Mouse (Mus musculus) bone marrow macrophage, adult 2 months (primary cell): ENCODE results near the gene Mrpl42. TPM values are rescaled to one million over a fixed set of nuclear protein-coding genes. Genes with fewer than 3 reads are reported as not detected.
"Not testable (repeated sequence)": the region's sequence is repeated elsewhere in the genome, so short reads cannot be mapped to it uniquely, and the experiment has no call there.

Experiments
- H3K27ac ChIP-seq: 2 replicates; pipeline ENCODE4 v1.5.1; 2012; ENCODE audit warnings: low read depth, low read length; ENCODE audit not compliant: insufficient read depth
- H3K4me1 ChIP-seq: 2 replicates; pipeline ENCODE4 v1.6.1; 2012; ENCODE audit warnings: low read length; ENCODE audit not compliant: control insufficient read depth, insufficient read depth
- H3K4me3 ChIP-seq: 2 replicates; pipeline ENCODE4 v1.5.1; 2012; ENCODE audit warnings: mild to moderate bottlenecking, low read length, moderate library complexity; ENCODE audit not compliant: insufficient read depth
- CTCF ChIP-seq: IDR thresholded peaks from 2 replicates; pipeline ENCODE4 v1.5.1; 2012; ENCODE audit warnings: low read depth, mild to moderate bottlenecking, low read length, moderate library complexity
- POLR2A ChIP-seq: IDR thresholded peaks from 2 replicates; pipeline ENCODE4 v1.6.1; 2012; ENCODE audit warnings: mild to moderate bottlenecking, low read depth, low read length, borderline replicate concordance
- polyA plus RNA-seq: library from polyadenylated mRNA; stranded (reverse); fragments of >200 nt; gene quantifications from 2 replicates; pipeline ENCODE4 v1.2.4, GENCODE M21; 2012; ENCODE audit not compliant: missing spikeins, insufficient read depth, insufficient read length

Gene Mrpl42
- 88.3 and 96.0 TPM in 2 replicates for polyA plus RNA-seq

DNA sequence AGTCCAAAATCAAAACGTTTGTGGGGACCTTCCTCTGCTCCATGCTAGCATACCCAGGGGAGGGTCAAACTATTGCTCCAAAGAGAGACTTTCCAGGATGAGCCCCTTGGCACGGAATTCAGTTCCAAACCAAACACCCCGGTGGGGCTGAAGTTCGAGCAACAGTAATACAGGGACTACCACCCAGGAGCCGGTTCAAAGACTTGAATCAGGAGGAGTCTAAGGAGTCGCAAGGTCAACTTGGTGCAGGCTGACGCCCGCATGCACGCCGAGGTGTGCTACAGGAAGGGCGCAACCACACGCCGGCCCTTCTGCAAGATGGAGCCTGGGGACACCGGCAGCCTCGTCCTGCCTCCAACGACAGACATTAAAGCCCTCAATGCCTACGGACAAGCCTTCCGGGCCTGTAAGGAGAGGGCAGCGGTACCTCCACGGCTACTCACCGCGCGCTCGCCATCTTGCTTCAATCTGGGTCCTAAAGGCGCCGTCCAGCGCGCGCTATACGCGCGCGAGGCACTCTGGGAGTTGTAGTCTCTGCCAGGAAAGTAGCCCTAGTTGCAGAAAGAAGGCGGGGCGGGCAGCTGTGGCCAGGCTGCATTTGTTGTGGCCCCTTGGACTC lies at the start of gene Mrpl42:
Gene Mrpl42 (minus strand): TSS at position 478 of the 619 bp plus-strand sequence.
- Histone ChIP-seq H3K4me1 (peaks cover under 1% of the 10 kb centered on the region; the same call in 1 of the 2 replicates), H3K27ac (peak within 1 kb of the TSS; percentile 77), H3K4me3 (peak within 1 kb of the TSS; percentile 100)
- TF ChIP-seq POLR2A (no peak), CTCF (no peak)

DNA sequence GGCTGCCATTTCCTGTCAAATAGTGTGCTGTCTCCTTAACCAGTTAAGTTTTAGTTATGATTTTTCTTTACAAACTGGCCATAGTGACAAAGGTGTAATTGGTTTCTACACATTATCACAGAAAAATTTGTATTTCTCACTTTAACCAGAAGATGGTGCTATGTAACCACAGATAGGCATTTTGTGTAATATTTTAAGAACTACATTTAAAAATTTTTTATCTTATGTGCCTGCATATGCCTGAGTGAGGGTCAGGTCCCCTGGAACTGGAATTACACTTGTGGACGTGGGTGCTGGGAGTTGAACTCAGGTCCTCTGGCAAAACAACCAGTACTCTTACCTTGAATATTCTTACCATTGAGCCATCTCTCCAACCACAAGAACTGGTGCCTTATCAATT lies 48.8 kb upstream of the Mrpl42 start:
- no peak for TF ChIP-seq POLR2A
- TF ChIP-seq CTCF = peak; percentile 72
- Histone ChIP-seq H3K4me3 (no peak overlapping the region), H3K27ac (no peak overlapping the region), H3K4me1 (peaks cover 10% of the 10 kb centered on the region)

DNA sequence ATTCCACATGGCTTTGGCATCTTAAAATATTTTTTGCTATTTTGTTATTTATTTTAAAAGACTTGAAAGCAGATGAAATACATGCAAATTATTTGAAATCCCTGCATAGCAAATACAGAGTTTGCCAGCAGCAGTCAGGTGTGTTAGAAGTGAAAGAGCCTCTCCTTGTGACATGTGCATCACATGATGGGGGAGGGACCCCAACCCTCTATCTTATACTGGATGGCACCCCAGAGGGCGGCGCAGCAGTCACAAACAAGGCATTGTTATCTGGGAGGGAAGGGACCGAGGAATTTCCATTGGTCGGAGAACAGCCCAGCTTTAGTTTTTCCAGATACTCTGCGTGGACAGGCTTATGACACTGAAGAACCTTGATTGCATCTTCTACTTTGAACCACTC lies 47.3 kb upstream of the Mrpl42 start:
- H3K27ac ChIP-seq, H3K4me3 ChIP-seq: not testable (repeated sequence)
- H3K4me1 ChIP-seq = peaks cover 10% of the 10 kb centered on the region

DNA sequence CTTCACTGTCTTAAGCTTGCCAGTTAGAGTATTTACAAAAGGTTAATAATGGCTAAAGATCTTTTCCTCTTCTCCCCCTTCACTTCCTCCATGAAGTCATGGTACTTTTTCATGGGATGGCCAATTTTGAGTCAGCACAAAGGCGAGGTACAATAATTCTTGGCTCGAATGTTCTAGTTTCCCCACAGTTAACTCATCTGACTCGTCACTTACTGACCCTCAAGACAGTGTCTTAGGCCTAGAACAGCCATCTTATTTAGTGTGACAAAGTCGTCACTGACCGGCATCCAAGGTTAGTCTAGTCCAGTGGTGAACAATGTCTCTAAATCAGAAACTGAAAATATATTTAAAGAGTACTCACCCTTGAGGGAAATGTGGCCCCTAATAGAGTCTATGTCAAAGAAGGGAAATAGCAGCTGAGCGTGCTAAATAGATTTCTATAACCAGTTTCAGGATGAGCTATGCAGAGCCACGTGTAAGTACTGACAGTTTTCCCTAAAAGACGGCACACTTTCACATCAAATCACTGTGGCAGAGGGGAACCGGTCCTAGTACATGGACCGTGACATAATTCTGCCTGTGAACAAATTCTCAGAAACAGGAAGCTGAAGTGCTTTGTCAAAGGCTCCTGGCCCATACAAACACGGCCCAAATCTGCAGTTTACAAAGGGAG lies 46.5 kb upstream of the Mrpl42 start:
- TF ChIP-seq CTCF (no peak), POLR2A (no peak)
- peaks cover 10% of the 10 kb centered on the region for H3K4me1 ChIP-seq
- H3K27ac ChIP-seq = peak overlapping the region; percentile 35
- no peak overlapping the region for H3K4me3 ChIP-seq

DNA sequence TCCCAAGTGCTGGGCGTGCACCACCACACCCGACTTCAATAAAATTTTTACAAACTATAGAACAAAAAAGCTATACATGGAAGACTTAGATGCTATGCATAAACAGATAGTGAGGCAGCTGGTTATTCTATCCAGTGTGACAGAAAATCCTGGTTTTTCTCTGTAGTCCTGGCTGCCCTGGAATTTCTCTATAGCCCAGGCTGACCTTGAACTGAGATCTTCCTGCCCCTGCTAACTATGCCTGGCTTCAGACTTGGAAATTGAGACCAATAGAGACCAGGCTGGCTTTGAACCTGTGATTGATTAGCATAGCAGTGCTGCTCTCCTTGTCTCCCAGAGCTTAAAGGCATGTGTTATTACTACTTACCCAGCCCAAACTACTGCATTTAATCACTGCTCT lies 44.4 kb upstream of the Mrpl42 start:
- Histone ChIP-seq H3K27ac (no peak overlapping the region), H3K4me1 (peaks cover 10% of the 10 kb centered on the region), H3K4me3 (no peak overlapping the region)
- no peak for TF ChIP-seq POLR2A
- TF ChIP-seq CTCF = no peak

DNA sequence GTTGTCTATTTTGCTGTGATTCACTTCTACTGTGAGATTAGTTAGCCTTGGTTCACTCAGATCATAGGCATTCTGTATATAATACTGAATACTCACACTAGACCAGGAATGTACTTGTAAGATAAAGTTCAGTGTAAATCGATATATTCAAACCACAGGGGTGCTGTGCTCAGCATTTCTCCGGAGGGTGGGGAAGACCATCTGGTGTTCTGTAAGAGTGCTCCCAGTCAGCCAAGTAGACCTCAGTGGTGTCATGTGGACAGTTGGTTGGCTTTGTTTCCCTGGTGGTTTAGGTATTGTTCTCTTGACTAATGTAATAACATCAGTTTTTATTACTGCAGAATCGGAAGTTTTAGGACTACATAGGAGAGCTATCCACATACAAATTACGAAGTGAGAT lies 43.3 kb upstream of the Mrpl42 start:
- no peak overlapping the region for H3K4me3 ChIP-seq
- TF ChIP-seq CTCF = no peak
- TF ChIP-seq POLR2A = no peak
- H3K27ac ChIP-seq = no peak overlapping the region
- peaks cover 10% of the 10 kb centered on the region for H3K4me1 ChIP-seq

DNA sequence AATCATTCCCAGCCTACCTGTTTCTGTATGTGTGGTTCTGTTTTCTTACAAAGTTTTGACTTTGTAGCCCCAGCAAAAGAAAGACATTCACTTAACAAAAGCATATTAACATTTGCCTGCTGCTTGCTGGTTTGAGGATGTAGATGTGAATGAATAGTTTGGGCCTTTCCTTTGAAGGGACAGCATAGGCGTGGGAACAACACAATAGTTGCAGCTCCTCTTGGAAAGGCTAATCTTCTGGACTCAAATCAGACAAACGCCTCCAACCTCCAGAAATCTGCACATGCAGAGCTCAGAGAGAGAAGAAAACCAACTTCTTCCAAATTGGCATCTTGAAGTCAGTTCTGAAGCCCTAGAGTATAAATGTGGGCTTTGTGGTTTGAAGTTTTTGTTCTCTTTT lies 42.9 kb upstream of the Mrpl42 start:
- H3K27ac ChIP-seq = no peak overlapping the region
- no peak overlapping the region for H3K4me3 ChIP-seq
- no peak for TF ChIP-seq POLR2A
- no peak for TF ChIP-seq CTCF
- peaks cover 10% of the 10 kb centered on the region for H3K4me1 ChIP-seq

DNA sequence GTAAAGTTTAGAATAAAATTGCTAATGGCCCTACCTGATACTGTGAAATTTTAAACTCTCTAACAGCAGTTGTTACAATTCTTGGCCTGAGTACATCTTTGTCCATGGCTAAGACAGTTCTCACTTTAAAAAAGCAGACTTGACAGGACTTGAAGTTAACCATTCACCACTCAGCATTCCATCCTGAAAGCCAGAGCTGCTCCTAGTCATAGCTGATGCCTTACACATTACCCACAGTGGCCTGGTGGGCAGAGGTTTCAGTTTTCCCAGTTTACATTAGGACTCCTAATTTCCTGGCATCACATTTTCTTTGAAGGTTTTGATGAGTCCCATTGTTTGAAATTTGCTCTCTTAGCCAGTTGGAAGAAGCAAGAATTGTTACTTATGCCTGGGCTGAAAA lies 42.3 kb upstream of the Mrpl42 start:
- H3K4me3 ChIP-seq = no peak overlapping the region
- no peak overlapping the region for H3K27ac ChIP-seq
- no peak for TF ChIP-seq CTCF
- no peak for TF ChIP-seq POLR2A
- peaks cover 8% of the 10 kb centered on the region for H3K4me1 ChIP-seq

DNA sequence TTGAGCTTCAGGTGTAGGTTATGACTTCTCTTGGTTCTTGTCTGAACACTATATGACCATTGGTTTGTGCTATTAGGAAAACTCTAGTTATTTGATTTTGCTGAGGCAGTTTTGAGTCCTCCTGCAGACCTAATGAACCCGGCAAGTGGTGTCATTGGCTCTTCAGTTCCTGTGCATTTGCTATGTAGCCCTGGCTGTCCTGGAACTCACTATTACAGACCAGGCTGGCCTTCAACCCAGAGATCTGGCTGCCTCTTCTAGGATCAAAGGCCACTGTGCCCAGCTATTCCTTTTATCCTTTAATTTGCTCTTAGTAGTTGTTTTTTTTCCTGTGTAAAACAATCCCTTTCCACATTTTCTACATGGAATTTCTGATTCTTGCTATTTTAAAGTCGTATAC lies 41.6 kb upstream of the Mrpl42 start:
- peaks cover 6% of the 10 kb centered on the region for H3K4me1 ChIP-seq
- no peak overlapping the region for H3K4me3 ChIP-seq
- TF ChIP-seq POLR2A = no peak
- TF ChIP-seq CTCF = no peak
- H3K27ac ChIP-seq = no peak overlapping the region

DNA sequence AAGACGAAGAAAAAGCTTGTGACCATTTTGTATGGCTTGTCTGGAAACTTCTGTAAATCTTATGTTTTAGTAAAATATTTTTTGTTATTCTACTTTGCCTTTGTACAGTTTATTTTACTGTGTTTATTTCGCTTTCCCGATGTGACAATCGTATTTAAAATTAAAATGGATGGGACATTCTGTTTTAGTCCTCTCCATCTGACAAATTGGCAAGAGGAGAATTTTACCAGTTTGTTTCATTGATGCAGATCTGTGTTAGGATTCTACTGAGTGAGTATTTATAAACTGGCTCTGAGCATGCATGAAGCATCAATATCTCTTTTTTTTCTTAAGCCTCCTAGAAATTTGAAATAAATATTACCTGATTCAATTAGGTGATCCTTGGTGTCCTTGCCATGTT lies 41.2 kb upstream of the Mrpl42 start:
- TF ChIP-seq CTCF (no peak), POLR2A (no peak)
- peaks cover 2% of the 10 kb centered on the region for H3K4me1 ChIP-seq

DNA sequence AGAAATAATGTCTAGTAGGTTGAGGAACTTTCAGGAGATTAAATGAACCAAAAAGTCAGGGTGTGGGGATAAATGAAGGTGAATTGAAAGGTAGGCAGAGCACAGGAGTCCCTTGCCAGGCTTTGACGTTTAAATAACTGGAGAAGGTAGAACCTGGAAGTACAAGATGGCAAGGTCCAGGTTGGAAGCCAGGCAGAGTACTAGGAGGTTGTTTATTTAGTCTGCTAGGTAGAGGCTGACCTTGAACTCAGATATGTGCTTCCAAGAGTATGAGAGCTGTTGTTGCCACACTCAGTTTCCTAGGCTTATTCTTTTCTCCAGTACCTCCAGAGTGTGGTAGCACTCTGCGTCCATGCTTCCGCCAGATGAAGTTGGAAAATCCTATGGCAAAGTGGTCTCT lies 38.1 kb upstream of the Mrpl42 start:
- TF ChIP-seq POLR2A = no peak
- H3K4me3 ChIP-seq = no peak overlapping the region

More for the DNA sequence above, 41.2 kb upstream of the Mrpl42 start:
- H3K4me3 ChIP-seq = no peak overlapping the region
- no peak overlapping the region for H3K27ac ChIP-seq

More for the DNA sequence above, 38.1 kb upstream of the Mrpl42 start:
- H3K4me1 ChIP-seq = peaks cover 2% of the 10 kb centered on the region; the same call in 1 of the 2 replicates
- H3K27ac ChIP-seq = no peak overlapping the region
